Mouse (Mus musculus): Measurements from ENCODE around the gene Chadl. TPM values are rescaled to one million over a fixed set of nuclear protein-coding genes. Genes with fewer than 3 reads are reported as not detected.

Chadl gene
- total RNA-seq, 2 experiments from 2014 or later = 24.0 to 31.8 TPM

Other genes starting within 250 kb of the Chadl start
- gene Rbx1, start 231.0 kb downstream of the Chadl start, total RNA-seq (2021) = 100 to 1,000 TPM; 139 to 157 TPM
- 10 to 100 TPM; 57.8 to 59.5 TPM for gene Ep300, start 111.9 kb downstream of the Chadl start, total RNA-seq (2021)
- 10 to 100 TPM; 36.1 to 37.9 TPM for gene L3mbtl2, start 33.4 kb downstream of the Chadl start, total RNA-seq (2021)
- gene Zc3h7b, start 47.8 kb upstream of the Chadl start, total RNA-seq (2021) = 100 to 1,000 TPM; 155 to 187 TPM
- 100 to 1,000 TPM; 189 to 201 TPM for gene Rangap1, start 48.2 kb upstream of the Chadl start, total RNA-seq (2021)
- 100 to 1,000 TPM; 125 to 148 TPM for gene Tef, start 105.1 kb upstream of the Chadl start, total RNA-seq (2021)
- gene Tob2, start 161.5 kb upstream of the Chadl start, total RNA-seq (2021) = 10 to 100 TPM; 25.2 to 31.9 TPM
- gene Phf5a, start 174.6 kb upstream of the Chadl start, total RNA-seq (2021) = 10 to 100 TPM; 44.9 to 49.2 TPM
- 100 to 1,000 TPM; 396 to 417 TPM for gene Aco2, start 175.0 kb upstream of the Chadl start, total RNA-seq (2021)
- gene Polr3h, start 229.0 kb upstream of the Chadl start, total RNA-seq (2021) = 10 to 100 TPM; 50.9 to 52.8 TPM
- gene Csdc2, start 239.5 kb upstream of the Chadl start, total RNA-seq (2021) = 100 to 1,000 TPM; 170 to 185 TPM

Measured in layer of hippocampus, postnatal 10 days (tissue).